Mouse (Mus musculus) NIH3T3 (cell line): ENCODE data around the gene Slc35e3.
"Not testable (repeated sequence)": the region's sequence is repeated elsewhere in the genome, so short reads cannot be mapped to it uniquely, and the experiment has no call there.

Experiments used
- DNase-seq: peaks from one replicate; pipeline ENCODE4 v3.0.0-alpha.2; 2012; ENCODE audit warnings: low read depth

Slc35e3 gene

DNA sequence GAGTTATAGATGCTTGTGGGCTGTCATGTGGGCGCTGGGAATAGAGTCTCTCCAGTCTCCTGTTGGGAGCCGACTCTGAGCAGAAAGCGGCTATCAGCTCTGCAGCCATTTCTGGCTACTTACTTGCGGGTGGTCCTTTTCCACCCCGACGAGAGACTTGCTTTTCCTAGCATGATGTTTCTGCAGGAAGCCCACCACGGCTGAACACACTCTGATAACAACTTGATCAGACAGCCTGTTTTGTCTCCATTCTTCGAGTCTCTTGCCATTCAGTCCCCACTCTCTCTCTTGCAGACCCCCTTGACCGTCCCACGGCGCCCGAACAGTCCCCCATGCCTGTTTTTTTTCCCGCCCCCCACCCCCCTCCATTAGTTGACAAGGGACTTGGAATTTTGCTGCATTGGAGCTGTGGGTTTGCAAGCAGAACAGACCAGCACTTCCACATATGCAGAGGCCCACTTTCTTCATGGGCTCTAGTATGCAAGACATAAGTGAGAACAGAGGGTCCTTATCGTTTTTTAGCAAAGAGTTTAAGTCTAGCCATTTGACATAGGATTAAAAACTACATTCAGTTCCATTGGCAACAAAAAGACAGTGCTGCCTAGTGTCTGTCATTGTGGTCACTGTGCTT is 13.1 kb downstream of the Slc35e3 start:
- DNase-seq = no peak

DNA sequence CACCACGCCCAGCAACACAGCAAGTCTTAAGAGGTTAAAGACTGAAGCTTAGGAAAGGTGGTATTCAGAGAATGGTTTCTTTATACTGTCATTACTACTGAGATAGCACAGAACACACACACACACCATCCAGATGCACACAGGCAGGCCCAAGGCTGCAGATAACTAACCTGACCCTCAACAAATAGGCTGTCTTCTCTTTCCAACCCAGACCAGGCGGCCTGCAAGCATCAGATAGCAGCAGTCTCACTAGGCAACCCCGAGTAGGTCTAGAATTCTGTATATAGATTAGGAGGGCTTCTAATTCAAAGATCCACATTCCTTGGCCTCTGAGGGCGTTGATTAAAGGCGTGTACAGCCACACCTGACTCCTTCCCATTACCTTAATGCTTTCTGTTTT is 14.0 kb downstream of the Slc35e3 start:
- DNase-seq = no peak

DNA sequence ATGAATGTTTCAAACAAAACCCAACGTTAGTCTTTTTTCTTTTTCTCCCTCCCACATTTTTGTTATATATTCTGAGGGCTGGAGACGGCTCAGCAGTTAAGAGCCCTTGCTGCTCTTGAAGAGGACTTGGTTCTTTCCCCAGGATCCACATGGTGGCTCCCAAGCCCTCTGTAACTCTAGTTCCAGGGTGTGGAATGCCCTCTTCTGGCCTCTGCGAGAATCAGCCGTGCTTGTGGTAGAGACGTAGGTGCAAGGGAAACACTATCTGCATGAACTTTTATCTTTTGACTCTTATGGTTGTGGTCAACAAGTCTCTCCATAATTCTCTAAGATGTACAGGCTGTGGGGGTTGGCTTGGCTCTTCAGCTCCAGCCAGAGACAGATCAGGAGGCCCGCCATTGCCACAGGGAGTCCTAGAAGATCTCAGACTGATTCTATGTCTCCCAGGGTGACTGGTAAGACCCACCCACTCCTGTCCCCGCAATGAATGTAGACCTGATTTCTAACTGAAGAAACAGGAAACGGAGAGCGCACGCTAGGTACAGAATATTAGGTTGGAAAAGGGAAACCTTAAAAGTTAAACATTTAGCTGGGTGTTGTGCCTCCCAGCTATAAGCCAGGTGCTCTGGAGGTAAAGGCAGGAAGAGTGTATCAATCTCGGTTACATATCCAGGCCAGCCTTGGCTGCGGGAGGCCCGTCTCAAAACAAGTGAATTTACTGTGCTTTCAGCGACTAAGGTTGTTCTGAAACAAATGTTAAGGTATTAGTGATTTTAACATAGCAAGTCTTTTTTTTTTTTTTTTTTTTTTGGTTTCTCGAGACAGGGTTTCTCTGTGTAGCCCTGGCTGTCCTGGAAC is 14.7 kb downstream of the Slc35e3 start:
- DNase-seq = peak; percentile 79

DNA sequence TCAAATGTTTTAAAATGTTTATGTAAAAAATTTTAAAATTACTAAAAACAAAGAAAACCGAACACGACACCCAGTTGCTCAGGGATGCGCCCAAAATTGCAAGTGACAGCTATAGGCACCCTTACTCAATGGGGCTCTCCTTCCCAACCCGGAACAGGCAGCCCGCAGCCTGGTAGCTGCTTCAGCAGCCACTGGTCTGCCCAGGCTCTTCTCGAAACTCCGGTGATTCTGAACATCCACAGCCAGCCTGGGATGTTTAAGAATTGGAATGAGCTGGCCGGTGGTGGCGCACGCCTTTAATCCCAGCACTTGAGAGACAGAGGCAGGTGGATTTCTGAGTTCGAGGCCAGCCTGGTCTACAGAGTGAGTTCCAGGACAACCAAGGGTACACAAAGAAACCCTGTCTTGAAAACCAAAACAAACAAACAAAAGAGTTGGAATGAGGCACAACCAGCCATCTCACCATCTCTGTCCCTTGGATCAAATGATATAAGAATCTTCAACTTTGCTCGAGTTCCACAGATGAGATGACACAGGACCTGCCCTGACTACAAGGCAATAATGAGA is 15.4 kb downstream of the Slc35e3 start:
- DNase-seq = no peak

DNA sequence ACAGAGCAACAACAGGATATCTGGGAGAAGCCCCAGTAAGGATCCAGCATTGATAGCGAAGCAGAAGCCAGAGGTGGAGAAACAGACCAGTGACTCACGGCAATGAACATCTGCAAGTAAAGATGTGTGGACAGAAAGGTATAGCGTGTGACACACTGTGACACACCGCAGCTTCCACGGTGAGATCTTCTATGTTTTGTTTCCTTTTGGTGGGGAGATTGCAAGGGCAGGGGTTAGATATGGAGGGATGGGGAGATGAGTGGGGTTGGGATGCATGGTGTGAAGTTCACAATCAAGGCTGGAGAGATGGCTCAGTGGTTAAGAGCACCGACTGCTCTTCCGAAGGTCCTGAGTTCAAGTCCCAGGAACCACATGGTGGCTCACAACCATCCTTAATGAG is 16.0 kb downstream of the Slc35e3 start:
- DNase-seq = no peak

DNA sequence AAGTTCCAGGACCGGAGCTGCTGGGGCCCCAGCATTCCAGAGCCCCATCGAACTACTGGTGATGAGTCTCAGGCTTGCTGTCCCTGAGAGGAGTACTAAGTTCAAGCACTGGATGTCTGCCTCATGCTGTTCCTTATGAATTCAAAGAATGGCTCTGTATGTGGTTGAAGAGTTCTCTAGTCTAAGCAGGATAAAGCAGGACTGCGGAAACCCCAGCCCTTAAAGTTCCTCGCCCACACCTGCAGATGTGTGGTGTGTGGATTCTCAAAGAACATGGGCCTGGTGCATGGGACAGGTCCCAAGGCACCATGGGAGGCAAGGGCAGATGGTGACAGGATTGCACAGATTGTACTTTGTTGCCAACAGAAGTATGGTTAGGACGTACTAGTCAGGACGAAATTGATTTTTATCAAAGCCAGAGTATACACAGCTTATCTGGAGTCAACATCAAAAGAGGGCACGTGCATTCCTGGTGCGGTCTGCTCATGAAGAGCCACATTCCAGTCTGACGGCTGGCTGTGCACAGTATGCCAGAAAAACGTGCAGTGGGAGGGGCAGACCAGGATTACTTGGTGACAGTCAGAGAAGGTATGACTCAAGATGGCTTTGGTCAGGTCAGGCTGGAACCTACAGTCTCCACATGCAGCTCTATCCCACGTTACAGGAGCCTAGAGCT is 16.9 kb downstream of the Slc35e3 start:
- no peak for DNase-seq

DNA sequence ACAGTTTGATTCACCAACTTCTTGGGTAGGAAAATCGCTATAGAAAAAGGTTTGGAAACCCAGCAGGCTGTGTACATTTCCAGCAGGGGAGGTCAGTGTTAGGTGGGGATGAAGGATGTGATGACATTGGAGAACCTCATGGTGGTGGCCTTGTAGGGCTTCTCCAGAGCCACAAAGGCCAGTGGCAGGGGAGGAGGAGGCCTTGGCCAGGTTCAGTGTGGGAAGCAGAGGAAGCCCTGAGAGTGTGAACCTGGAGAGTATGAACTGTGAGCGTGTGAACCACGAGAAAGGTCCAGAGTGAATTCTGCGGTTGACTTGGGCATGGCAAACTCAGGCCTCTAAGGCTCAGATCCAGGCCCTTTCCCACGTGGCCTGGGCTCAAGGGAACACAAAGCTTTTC is 17.6 kb downstream of the Slc35e3 start:
- no peak for DNase-seq

DNA sequence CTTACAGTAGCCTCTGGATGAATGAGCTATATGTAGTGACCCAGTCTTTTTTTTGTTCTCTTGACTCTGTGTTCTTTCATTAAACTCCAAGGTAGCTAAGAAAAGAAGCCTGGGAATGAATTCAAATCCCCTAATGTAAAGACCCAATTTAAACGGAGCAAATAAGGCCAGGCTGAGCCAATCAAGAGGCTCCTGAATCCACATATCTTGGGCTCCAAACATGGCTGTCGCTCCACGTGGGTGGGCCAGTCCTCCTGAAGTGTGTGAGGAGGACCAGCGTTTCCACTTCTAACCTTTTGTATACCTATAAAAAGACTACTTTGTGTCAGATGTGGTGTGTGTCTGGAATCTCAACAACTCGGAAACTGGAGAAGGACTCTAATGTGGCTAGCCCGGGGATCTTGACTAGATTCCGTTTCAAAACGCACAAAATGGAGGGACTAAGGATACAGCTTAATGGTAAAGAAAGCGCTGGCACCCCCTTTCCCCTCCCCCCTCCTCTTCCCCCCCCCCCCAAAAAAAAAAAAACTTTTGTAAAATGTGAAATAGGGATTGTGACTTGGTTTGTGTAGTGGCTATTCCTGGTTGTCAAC is 18.6 kb downstream of the Slc35e3 start:
- DNase-seq = no peak

DNA sequence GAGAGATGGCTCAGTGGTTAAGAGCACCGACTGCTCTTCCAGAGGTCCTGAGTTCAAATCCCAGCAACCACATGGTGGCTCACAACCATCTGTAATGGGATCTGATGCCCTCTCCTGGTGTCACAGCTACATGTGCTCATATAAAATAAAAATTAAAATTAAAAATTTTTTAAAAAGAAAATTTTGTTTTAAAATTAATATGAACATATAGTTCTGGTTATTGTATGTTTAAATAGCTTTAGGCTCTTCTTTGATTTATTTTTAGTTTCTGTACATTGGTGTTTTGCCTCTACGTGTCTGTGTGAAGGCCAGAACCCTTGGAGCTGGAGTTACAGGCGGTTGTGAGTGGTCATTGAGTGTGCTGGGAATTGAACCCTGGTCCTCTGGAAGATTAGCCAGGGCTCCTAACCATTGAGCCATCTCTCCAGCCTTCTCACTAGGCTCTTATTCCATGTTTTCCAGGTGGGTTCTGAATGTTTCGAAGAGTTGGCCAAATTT is 19.2 kb downstream of the Slc35e3 start:
- DNase-seq = no peak

DNA sequence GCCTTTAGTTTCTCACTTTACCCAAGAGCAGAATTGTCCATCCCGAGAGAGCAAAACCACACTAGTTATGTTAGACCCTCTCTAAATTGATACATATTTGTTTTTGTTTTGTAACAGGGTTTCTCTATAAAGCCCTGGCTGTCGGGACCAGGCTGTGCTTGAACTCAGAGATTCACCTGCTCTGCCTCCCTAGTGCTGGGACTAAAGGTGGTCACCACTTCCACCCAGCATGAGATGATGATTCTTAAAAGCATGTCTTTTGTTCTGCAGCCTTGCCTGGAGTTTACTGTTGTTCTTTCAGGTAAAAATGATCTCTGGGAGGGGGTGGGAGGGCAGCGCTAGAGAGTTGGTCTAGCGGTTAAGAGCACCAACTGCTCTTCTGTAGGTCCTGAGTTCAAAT is 19.8 kb downstream of the Slc35e3 start:
- no peak for DNase-seq

DNA sequence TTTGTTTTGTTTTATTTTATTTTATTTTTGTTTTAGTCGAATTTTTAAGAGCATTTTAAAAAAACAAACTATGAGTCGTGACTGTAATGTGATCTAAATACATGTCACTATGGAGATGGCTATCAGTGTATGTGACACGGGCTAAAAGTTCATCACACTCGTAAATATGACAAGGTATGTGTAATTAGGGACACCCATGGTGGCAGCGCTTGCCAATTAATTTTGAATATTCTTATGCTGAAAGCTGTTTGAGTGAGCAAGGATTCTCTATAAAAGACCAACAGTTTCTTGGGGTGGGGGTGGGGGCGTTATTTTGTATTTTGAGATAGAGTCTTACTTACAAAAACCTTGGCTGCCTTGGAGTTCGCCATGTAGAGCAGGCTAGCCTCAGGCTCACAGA is 20.5 kb downstream of the Slc35e3 start:
- DNase-seq = no peak

DNA sequence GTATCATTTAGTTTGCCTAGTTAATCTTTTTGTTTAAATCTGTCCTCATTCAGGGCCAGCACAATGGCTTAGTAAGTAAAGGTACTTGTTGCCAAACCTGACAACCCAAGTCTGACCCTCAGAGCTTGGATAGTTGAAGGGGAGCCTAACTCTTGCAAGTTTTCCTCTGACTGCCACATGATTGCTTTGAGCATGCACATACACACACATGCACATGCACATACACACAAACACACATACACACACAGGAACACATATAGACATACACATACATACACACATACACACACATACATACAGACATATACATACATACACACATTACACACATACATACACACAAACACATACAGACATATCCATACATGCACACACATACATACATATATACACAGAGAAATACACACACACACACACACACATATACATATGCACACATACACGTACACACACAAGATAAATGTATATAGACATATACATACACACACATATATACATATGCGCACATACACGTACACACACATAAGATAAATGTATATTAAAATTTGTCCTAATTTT is 21.3 kb downstream of the Slc35e3 start:
- DNase-seq = no peak

DNA sequence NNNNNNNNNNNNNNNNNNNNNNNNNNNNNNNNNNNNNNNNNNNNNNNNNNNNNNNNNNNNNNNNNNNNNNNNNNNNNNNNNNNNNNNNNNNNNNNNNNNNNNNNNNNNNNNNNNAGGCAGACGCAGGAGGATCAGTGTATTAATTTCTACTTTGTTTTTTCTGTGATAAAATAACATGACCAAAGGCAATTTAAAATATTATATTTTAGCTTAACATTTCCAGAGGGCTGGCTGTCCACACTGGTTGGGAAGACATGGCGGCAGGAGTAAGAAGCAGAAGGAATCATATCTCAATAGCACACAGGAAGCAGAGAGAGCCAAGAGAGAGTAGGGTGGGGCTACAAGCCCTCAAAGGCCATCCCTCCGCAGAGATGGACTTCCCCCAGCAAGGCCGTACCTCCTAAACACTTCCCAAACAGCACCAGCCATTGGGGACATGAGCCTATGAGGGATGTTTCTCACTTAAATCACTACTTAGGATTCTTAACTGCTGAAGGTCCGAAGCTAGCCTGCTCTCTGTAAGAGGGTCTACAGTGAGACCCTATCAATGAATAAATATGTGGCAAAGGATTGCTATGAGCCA is 21.9 kb downstream of the Slc35e3 start:
- no peak for DNase-seq

DNA sequence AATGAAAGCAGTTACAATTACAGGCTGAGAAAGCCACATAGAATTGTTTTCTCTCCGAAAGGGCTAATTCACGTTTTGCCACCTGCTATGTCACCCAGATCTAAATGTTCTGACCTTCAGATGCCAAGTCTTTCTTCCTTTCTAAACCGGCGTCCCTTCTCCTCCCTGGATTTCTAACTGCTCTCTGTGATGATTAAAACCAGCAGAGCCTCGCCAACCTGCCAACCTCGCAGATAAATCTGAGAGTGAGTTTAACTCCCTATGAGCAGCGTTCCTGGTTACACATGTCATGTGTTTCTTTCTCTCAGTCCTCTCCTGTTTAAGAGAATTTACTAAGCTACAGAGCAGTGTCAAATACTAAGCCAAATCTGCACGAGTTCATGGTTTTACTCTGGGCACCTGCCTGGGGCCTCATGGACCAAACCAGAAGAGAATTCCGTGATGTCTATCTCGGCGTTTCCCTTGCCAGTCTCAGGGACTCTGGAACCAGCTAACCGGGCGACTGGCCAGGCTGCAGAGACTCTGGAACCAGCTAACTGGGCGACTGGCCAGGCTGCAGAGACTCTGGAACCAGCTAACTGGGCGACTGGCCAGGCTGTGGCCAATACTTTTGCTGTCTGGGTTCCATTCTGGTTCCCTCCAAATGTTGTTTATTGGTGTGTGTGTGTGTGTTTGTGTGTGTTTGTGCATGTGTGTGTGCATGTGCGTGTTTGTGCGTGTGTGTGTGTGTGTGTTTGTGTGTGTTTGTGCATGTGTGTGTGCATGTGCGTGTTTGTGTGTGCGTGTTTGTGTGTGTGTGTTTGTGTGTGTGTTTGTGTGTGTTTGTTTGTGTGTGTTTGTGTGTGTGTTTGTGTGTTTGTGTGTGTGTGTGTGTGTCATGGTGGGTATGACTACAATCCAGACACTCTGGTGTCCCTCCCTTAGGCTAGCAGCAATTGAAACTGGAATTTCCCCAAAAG is 27.7 kb downstream of the Slc35e3 start:
- DNase-seq = peak; percentile 64

DNA sequence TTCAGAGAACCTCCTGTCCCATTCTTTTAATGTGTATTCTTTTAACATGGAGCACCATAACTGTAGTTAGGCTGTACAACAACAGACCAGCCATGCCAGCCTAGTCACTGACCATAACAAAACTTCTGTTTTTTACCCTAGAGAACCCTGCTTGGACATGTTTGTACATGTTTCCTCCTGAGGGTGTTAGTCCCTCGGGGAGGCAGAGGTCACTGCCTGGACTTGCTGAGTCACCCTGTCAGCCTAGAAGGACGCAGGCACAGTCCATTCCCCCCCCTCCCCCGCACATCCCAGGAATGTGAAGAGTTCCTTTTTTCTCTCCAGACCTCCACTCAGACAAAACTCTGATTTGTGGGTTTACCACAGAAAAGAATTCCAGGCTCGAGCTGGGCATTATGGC is 28.6 kb downstream of the Slc35e3 start:
- peak; percentile 85 for DNase-seq

DNA sequence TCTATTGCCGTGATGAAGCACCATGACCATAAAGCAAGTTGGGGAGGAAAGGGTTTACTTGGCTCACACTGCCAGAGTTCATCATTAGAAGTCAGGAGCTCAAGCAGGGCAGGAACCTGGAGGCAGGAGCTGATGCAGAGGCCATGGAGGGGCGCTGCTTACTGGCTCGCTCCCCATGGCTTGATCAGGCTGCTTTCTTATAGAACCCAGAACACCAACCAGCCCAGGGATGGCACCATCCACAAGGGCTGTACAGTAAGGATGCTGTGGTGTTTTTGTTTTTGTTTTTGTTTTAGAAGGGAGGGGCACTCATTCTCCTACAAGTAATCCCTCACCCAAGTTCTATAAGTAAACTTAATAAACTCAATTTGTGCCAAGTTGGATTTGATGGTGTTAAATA is 29.5 kb downstream of the Slc35e3 start:
- DNase-seq = no peak

DNA sequence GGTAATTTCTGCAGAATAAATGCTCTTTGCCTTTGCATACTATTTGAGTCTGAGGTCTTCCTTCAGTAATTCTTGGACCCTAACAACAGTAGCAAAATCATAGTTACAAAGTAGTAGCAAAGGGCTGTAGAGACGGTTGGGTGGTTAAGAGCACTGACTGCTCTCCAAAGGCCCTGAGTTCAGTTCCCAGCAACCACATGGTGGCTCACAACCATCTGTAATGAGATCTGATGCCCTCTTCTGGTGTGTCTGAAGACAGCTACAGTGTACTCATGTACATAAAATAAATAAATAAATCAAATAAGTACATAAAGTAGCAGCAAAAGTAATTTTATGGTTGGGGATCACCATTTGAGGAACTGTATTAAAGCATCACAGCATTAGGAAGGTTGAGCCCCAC is 30.5 kb downstream of the Slc35e3 start:
- DNase-seq = not testable (repeated sequence)

DNA sequence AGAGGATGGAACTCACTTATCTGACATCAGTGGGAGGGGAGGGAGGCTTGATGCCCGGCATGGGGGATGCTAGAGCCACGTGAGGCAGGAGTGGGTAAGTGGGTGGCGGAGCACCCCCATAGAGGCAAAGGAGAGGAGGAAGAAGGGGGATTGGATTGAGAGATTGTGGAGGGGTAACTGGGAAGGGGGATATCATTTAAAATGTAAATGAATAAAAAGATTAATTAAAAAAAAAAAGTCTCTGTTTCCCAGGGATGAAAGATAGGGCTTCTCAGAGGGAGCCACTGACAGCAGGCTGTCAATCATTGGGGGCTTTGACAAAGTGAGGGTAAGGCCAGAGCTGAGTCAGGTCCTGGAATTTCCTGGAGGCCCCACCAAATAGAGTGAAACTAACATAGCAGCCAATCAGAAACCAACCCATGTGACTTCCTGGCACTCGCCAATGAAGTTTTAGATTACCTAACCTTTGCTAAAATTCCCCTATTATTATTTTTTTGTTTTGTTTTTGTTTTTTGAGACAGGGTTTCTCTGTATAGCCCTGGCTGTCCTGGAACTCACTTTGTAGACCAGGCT is 31.2 kb downstream of the Slc35e3 start:
- no peak for DNase-seq

DNA sequence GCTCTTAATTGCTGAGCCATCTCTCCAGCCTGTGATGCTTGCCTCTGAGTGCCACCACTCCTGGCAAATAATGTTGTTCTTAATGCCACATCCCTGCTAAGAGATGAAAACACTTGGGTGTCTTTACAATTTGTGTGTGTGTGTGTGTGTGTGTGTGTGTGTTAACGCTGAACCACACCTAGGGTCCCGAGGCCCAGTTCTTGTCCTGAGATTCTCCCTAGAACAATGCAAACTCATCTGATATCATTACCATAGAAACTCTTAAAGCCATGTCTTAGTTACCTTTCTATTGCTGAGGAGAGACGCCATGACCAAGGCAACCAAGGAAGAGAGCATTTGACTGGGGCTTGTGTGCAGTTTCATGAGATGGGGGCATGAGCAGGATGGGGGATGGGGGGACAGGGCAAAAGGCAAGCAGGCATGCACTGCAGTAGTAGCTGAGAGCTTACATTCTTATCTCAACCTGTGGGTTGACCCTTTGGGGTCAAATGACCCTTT is 32.1 kb downstream of the Slc35e3 start:
- no peak for DNase-seq

DNA sequence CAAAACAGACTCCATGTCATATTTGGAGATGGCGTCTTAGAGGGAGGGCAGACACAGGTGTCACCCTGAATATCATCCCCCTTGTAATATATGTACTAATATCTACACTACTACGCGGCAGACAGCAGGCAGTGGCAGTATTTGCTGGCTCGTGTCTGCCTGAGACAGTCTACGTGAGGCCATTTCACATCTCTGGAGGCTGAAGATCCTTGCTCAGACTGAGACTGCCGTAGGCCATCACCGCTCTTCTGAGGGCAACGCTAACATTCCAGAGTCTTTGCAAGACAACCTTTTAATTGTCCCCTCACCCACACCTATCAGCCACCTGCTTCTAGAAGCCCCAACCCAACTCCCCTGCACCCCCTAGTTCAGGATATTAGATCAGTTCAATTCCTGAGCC is 32.7 kb downstream of the Slc35e3 start:
- no peak for DNase-seq
